8 mouse cellular contexts compared by ENCODE assay signal in genomic region chr5:143000654-143001500, GRCm38 (mm10). TPM values are rescaled to one million over a fixed set of nuclear protein-coding genes. Genes with fewer than 3 reads are reported as not detected.
DNase-seq lines count a peak whose midpoint lies in the region; ATAC-seq lines count a peak whose summit lies in the region.

No protein-coding gene starts in this region.

- peak; percentile 53; the same call in 1 of the 2 replicates for ATAC-seq in forebrain, embryonic 12.5 days (ENCODE audit: low FRiP score)
- ATAC-seq in hindbrain, embryonic 16.5 days, result peak; percentile 58; the same call in 1 of the 2 replicates
- peak; percentile 96 for ATAC-seq in limb, embryonic 11.5 days (ENCODE audit: insufficient number of reproducible peaks, low FRiP score, low TSS enrichment, low read depth)
- ATAC-seq in erythroblast, adult 5-6 weeks (replicated peaks; ENCODE audit: low FRiP score, poor library complexity, severe bottlenecking), result no peak
- no peak for ATAC-seq in monocyte, adult 5-6 weeks (replicated peaks; ENCODE audit: insufficient number of reproducible peaks, low FRiP score, low TSS enrichment, poor library complexity, severe bottlenecking)

- H3K9me3 ChIP-seq in forebrain, embryonic 12.5 days, result no peaks in the 10 kb centered on the region
- no peaks in the 10 kb centered on the region for H3K9me3 ChIP-seq in hindbrain, embryonic 16.5 days (ENCODE audit: control insufficient read depth, low read length)
- no peaks in the 10 kb centered on the region for H3K9me3 ChIP-seq in limb, embryonic 11.5 days (ENCODE audit: control insufficient read depth, low read length)

- H3K27me3 ChIP-seq in forebrain, embryonic 12.5 days, result no peaks in the 10 kb centered on the region
- no peaks in the 10 kb centered on the region for H3K27me3 ChIP-seq in hindbrain, embryonic 16.5 days (replicated peaks; ENCODE audit: control insufficient read depth, insufficient read depth, low read length)
- H3K27me3 ChIP-seq in limb, embryonic 11.5 days (ENCODE audit: control insufficient read depth, insufficient read depth, low read length), result no peaks in the 10 kb centered on the region

- peaks cover 10% of the 10 kb centered on the region for H3K4me1 ChIP-seq in forebrain, embryonic 12.5 days
- peaks cover 8% of the 10 kb centered on the region for H3K4me1 ChIP-seq in hindbrain, embryonic 16.5 days (ENCODE audit: control insufficient read depth, insufficient read depth, low read depth, low read length)
- H3K4me1 ChIP-seq in limb, embryonic 11.5 days (ENCODE audit: control insufficient read depth, insufficient read depth, low read length), result peaks cover 36% of the 10 kb centered on the region

- H3K9ac ChIP-seq in forebrain, embryonic 12.5 days, result peak overlapping the region; percentile 45
- H3K9ac ChIP-seq in hindbrain, embryonic 16.5 days (ENCODE audit: low read depth, low read length), result peak overlapping the region; percentile 31; the same call in 1 of the 2 replicates
- peak overlapping the region; percentile 55 for H3K9ac ChIP-seq in limb, embryonic 11.5 days (ENCODE audit: low read length)

- DNase-seq in ovary, postnatal 14 days (ENCODE audit: low spot score), result peak; percentile 23
- no peak for DNase-seq in ovary, postnatal 36 days (ENCODE audit: low spot score)
- DNase-seq in limb, embryonic 11.5 days (ENCODE audit: low spot score), result peak; percentile 91
- peak; percentile 59 for DNase-seq in neural tube, embryonic 10.5 days (ENCODE audit: extremely low spot score, low spot score)

- no peak overlapping the region for H3K4me3 ChIP-seq in forebrain, embryonic 12.5 days (replicated peaks)
- H3K4me3 ChIP-seq in hindbrain, embryonic 16.5 days (ENCODE audit: low read length), result no peak overlapping the region
- H3K4me3 ChIP-seq in limb, embryonic 11.5 days (ENCODE audit: low read depth, low read length), result peak overlapping the region; percentile 2; the same call in 1 of the 2 replicates

- peak overlapping the region; percentile 88 for H3K27ac ChIP-seq in forebrain, embryonic 12.5 days
- H3K27ac ChIP-seq in hindbrain, embryonic 16.5 days (ENCODE audit: low read depth, low read length), result peak overlapping the region; percentile 76
- peak overlapping the region; percentile 98 for H3K27ac ChIP-seq in limb, embryonic 11.5 days (replicated peaks; ENCODE audit: low read depth, low read length)

- 55% methylated on average over 9 of the region's 9 CpGs for WGBS in forebrain, embryonic 12.5 days
- WGBS in hindbrain, embryonic 16.5 days, result 48% methylated on average over 9 of the region's 9 CpGs
- 13% methylated on average over 9 of the region's 9 CpGs for WGBS in limb, embryonic 11.5 days

- no peak overlapping the region for H3K4me2 ChIP-seq in forebrain, embryonic 12.5 days
- H3K4me2 ChIP-seq in hindbrain, embryonic 16.5 days (ENCODE audit: low read length), result no peak overlapping the region
- H3K4me2 ChIP-seq in limb, embryonic 11.5 days (ENCODE audit: low read depth, severe bottlenecking), result peak overlapping the region; percentile 40

- peaks cover 7% of the 10 kb centered on the region for H3K36me3 ChIP-seq in forebrain, embryonic 12.5 days (replicated peaks)
- H3K36me3 ChIP-seq in hindbrain, embryonic 16.5 days (ENCODE audit: control insufficient read depth, insufficient read depth, low read length), result peaks cover 8% of the 10 kb centered on the region
- peaks cover 4% of the 10 kb centered on the region; the same call in 1 of the 2 replicates for H3K36me3 ChIP-seq in limb, embryonic 11.5 days (ENCODE audit: control insufficient read depth, insufficient read depth, low read length)

RNA-seq across cellular contexts. Expression of gene Fscn1, which starts 40.7 kb away (rescaled TPM):
- polyA plus RNA-seq in forebrain, embryonic 12.5 days (2016; fragmentation: Nextera tagmentation; extraction: Ambion mirVana), result 665 and 748 TPM in 2 replicates
- 478 and 522 TPM in 2 replicates for polyA plus RNA-seq in hindbrain, embryonic 16.5 days (2015; fragmentation: Nextera tagmentation; extraction: Ambion mirVana)
- 678 and 708 TPM in 2 replicates for polyA plus RNA-seq in limb, embryonic 11.5 days (2014; fragmentation: Nextera tagmentation; extraction: Ambion mirVana)
- not detected in 2 replicates for total RNA-seq in erythroblast, adult 5-6 weeks (2015; ENCODE audit: low replicate concordance)
- not detected in 2 replicates for total RNA-seq in erythroblast, adult 5-6 weeks (2017; ENCODE audit: low replicate concordance)
- 1.2 TPM in 1 of 3 replicates, not detected in the others for total RNA-seq in monocyte, adult 5-6 weeks (2017)

Comparison
In these comparisons a context has a peak if more than half of its experiments do, and no peak if none do; other contexts are left out.
1. ATAC-seq: peak in forebrain, embryonic 12.5 days (single experiment), hindbrain, embryonic 16.5 days (single experiment) and limb, embryonic 11.5 days (single experiment); none in erythroblast, adult 5-6 weeks (single experiment) and monocyte, adult 5-6 weeks (single experiment).
2. Peak in every context shown above with its lines, with median percentiles within 50 percentile points of each other: H3K27ac ChIP-seq and H3K9ac ChIP-seq.